8 mouse cellular contexts compared by ENCODE assay signal in genomic region chr15:79348651-79349050, GRCm38 (mm10). TPM values are rescaled to one million over a fixed set of nuclear protein-coding genes. Genes with fewer than 3 reads are reported as not detected.
A peak's percentile ranks its signal among the peaks of the same experiment; 100 is the strongest.
DNase-seq lines count a peak whose midpoint lies in the region; ATAC-seq and TF ChIP-seq lines count a peak whose summit lies in the region.

No protein-coding gene starts in this region.

- peak overlapping the region; percentile 85 for H3K4me3 ChIP-seq in kidney, embryonic 15.5 days (replicated peaks)
- H3K4me3 ChIP-seq in embryonic facial prominence, embryonic 10.5 days, result peak overlapping the region; percentile 86
- peak overlapping the region; percentile 75 for H3K4me3 ChIP-seq in hindbrain, postnatal 0 days (ENCODE audit: low read length)
- peak overlapping the region; percentile 83; the same call in 1 of the 2 replicates for H3K4me3 ChIP-seq in midbrain, embryonic 16.5 days (ENCODE audit: low read depth, low read length)

- no peaks in the 10 kb centered on the region for H3K9me3 ChIP-seq in kidney, embryonic 15.5 days (replicated peaks)
- H3K9me3 ChIP-seq in embryonic facial prominence, embryonic 10.5 days, result no peaks in the 10 kb centered on the region
- no peaks in the 10 kb centered on the region for H3K9me3 ChIP-seq in hindbrain, postnatal 0 days (ENCODE audit: low read length)
- H3K9me3 ChIP-seq in midbrain, embryonic 16.5 days (replicated peaks; ENCODE audit: control insufficient read depth, low read length, poor library complexity, severe bottlenecking), result no peaks in the 10 kb centered on the region

- DNase-seq in kidney, adult 18-20 months, result no peak
- no peak for DNase-seq in embryonic facial prominence, embryonic 10.5 days (ENCODE audit: low spot score)
- no peak for DNase-seq in hindbrain, postnatal 0 days (ENCODE audit: low spot score)
- no peak for DNase-seq in spleen, adult 18-20 months
- no peak for DNase-seq in layer of hippocampus, adult 9-10 months (ENCODE audit: low spot score)
- DNase-seq in right cerebral cortex, adult 18-20 months, result no peak

- peak overlapping the region; percentile 99 for H3K4me2 ChIP-seq in kidney, embryonic 15.5 days
- H3K4me2 ChIP-seq in hindbrain, postnatal 0 days (ENCODE audit: low read depth, low read length), result peak overlapping the region; percentile 90
- H3K4me2 ChIP-seq in midbrain, embryonic 16.5 days (ENCODE audit: low read length), result peak overlapping the region; percentile 96

- peak overlapping the region; percentile 82 for H3K9ac ChIP-seq in kidney, embryonic 15.5 days
- H3K9ac ChIP-seq in hindbrain, postnatal 0 days (replicated peaks; ENCODE audit: low read length), result no peak overlapping the region
- H3K9ac ChIP-seq in midbrain, embryonic 16.5 days (ENCODE audit: low read depth, low read length), result no peak overlapping the region; the same call in 1 of the 2 replicates

- WGBS in kidney, embryonic 15.5 days, result 50% methylated on average over 8 of the region's 8 CpGs
- WGBS in embryonic facial prominence, embryonic 10.5 days, result 70% methylated on average over 8 of the region's 8 CpGs
- WGBS in hindbrain, postnatal 0 days, result 69% methylated on average over 8 of the region's 8 CpGs
- 67% methylated on average over 8 of the region's 8 CpGs for WGBS in midbrain, embryonic 16.5 days

- peak overlapping the region; percentile 96; the same call in 1 of the 2 replicates for H3K27ac ChIP-seq in kidney, embryonic 15.5 days
- H3K27ac ChIP-seq in embryonic facial prominence, embryonic 10.5 days (replicated peaks), result no peak overlapping the region
- no peak overlapping the region for H3K27ac ChIP-seq in hindbrain, postnatal 0 days
- no peak overlapping the region for H3K27ac ChIP-seq in midbrain, embryonic 16.5 days (ENCODE audit: low read length)

- no peak for TF ChIP-seq CTCF in hindbrain, postnatal 0 days (IDR thresholded peaks at IDR 0.05; ENCODE audit: low read depth)

- no peaks in the 10 kb centered on the region for H3K36me3 ChIP-seq in kidney, embryonic 15.5 days
- no peaks in the 10 kb centered on the region for H3K36me3 ChIP-seq in embryonic facial prominence, embryonic 10.5 days (replicated peaks)
- no peaks in the 10 kb centered on the region for H3K36me3 ChIP-seq in hindbrain, postnatal 0 days (ENCODE audit: insufficient read depth, low read length)
- no peaks in the 10 kb centered on the region for H3K36me3 ChIP-seq in midbrain, embryonic 16.5 days (ENCODE audit: control insufficient read depth, insufficient read depth, low read length)

- peaks cover 41% of the 10 kb centered on the region for H3K4me1 ChIP-seq in kidney, embryonic 15.5 days
- H3K4me1 ChIP-seq in embryonic facial prominence, embryonic 10.5 days, result peaks cover 54% of the 10 kb centered on the region
- 0 out of 2 replicates have a peak, but pooled peaks cover 3% of the 10 kb centered on the region for H3K4me1 ChIP-seq in hindbrain, postnatal 0 days (ENCODE audit: insufficient read depth, low read length)
- peaks cover 8% of the 10 kb centered on the region for H3K4me1 ChIP-seq in midbrain, embryonic 16.5 days (ENCODE audit: control insufficient read depth, insufficient read depth, low read length)

- no peaks in the 10 kb centered on the region for H3K27me3 ChIP-seq in kidney, embryonic 15.5 days
- H3K27me3 ChIP-seq in embryonic facial prominence, embryonic 10.5 days (replicated peaks; ENCODE audit: low read depth, poor library complexity, severe bottlenecking), result peaks cover 52% of the 10 kb centered on the region
- H3K27me3 ChIP-seq in hindbrain, postnatal 0 days (ENCODE audit: insufficient read depth, low read length), result no peaks in the 10 kb centered on the region
- peaks cover 7% of the 10 kb centered on the region; the same call in 1 of the 2 replicates for H3K27me3 ChIP-seq in midbrain, embryonic 16.5 days (ENCODE audit: control insufficient read depth, insufficient read depth, low read depth, low read length)

- ATAC-seq in kidney, embryonic 15.5 days (replicated peaks; ENCODE audit: low FRiP score), result 0 out of 2 replicates have a peak, but pooled peaks have one; percentile 2
- ATAC-seq in hindbrain, postnatal 0 days, result no peak
- ATAC-seq in midbrain, embryonic 16.5 days, result no peak

RNA-seq across cellular contexts. Expression of gene Maff, which starts 2.2 kb away (rescaled TPM):
- 3.8 and 4.4 TPM in 2 replicates for polyA plus RNA-seq in kidney, embryonic 15.5 days (2015; fragmentation: Nextera tagmentation; extraction: Ambion mirVana)
- 1.2 and 1.8 TPM in 2 replicates for polyA plus RNA-seq in embryonic facial prominence, embryonic 10.5 days (2016; fragmentation: Nextera tagmentation; extraction: Ambion mirVana)
- 4.0 and 5.4 TPM in 2 replicates for total RNA-seq in hindbrain, postnatal 0 days (2014; rRNA removed)
- 1.7 and 2.0 TPM in 2 replicates for polyA plus RNA-seq in hindbrain, postnatal 0 days (2015; fragmentation: Nextera tagmentation; extraction: Ambion mirVana)
- 0.85 and 0.86 TPM in 2 replicates for polyA plus RNA-seq in midbrain, embryonic 16.5 days (2015; fragmentation: Nextera tagmentation; extraction: Ambion mirVana)

RNA-seq across cellular contexts. Expression of gene Pla2g6, which starts 20.5 kb away (rescaled TPM):
- 16.9 and 17.7 TPM in 2 replicates for polyA plus RNA-seq in kidney, embryonic 15.5 days (2015; fragmentation: Nextera tagmentation; extraction: Ambion mirVana)
- 18.4 and 20.4 TPM in 2 replicates for polyA plus RNA-seq in embryonic facial prominence, embryonic 10.5 days (2016; fragmentation: Nextera tagmentation; extraction: Ambion mirVana)
- 24.3 and 28.8 TPM in 2 replicates for total RNA-seq in hindbrain, postnatal 0 days (2014; rRNA removed)
- polyA plus RNA-seq in hindbrain, postnatal 0 days (2015; fragmentation: Nextera tagmentation; extraction: Ambion mirVana), result 15.2 and 15.7 TPM in 2 replicates
- 29.8 and 35.3 TPM in 2 replicates for polyA plus RNA-seq in midbrain, embryonic 16.5 days (2015; fragmentation: Nextera tagmentation; extraction: Ambion mirVana)

RNA-seq across cellular contexts. Expression of gene Tmem184b, which starts 54.7 kb away (rescaled TPM):
- 67.7 and 75.5 TPM in 2 replicates for polyA plus RNA-seq in kidney, embryonic 15.5 days (2015; fragmentation: Nextera tagmentation; extraction: Ambion mirVana)
- polyA plus RNA-seq in embryonic facial prominence, embryonic 10.5 days (2016; fragmentation: Nextera tagmentation; extraction: Ambion mirVana), result 57.7 and 58.9 TPM in 2 replicates
- 72.4 and 113 TPM in 2 replicates for total RNA-seq in hindbrain, postnatal 0 days (2014; rRNA removed)
- polyA plus RNA-seq in hindbrain, postnatal 0 days (2015; fragmentation: Nextera tagmentation; extraction: Ambion mirVana), result 26.6 and 31.6 TPM in 2 replicates
- polyA plus RNA-seq in midbrain, embryonic 16.5 days (2015; fragmentation: Nextera tagmentation; extraction: Ambion mirVana), result 42.5 and 43.2 TPM in 2 replicates
